Mouse (Mus musculus) embryonic facial prominence, embryonic 12.5 days (tissue): ENCODE measurements around the gene Fsd2. TPM values are rescaled to one million over a fixed set of nuclear protein-coding genes. Genes with fewer than 3 reads are reported as not detected.

ENCODE experiments used
- ATAC-seq: fragments of 200-750 bp; cut with Nextera tagmentation; 2 replicates; pipeline ENCODE4 v1.8.0; 2017; ENCODE audit not compliant: insufficient number of reproducible peaks, insufficient read depth, low FRiP score, low TSS enrichment
- H3K27ac ChIP-seq: fragments of 300-500 bp; sonication (generic); 2 replicates; pipeline ENCODE4 v1.5.1; 2016; ENCODE audit warnings: mild to moderate bottlenecking
- H3K27me3 ChIP-seq: fragments of 300-500 bp; sonication (generic); 2 replicates; pipeline ENCODE4 v1.6.1; 2016; ENCODE audit warnings: mild to moderate bottlenecking, moderate library complexity
- H3K36me3 ChIP-seq: fragments of 300-500 bp; sonication (generic); 2 replicates; pipeline ENCODE4 v1.6.1; 2016; ENCODE audit warnings: mild to moderate bottlenecking
- H3K4me1 ChIP-seq: fragments of 300-500 bp; sonication (generic); 2 replicates; pipeline ENCODE4 v1.6.1; 2016
- H3K4me2 ChIP-seq: fragments of 300-500 bp; sonication (generic); replicated peaks from 2 replicates; pipeline ENCODE4 v1.6.1; 2016; ENCODE audit warnings: mild to moderate bottlenecking, moderate library complexity
- H3K4me3 ChIP-seq: fragments of 300-500 bp; sonication (generic); 2 replicates; pipeline ENCODE4 v1.5.1; 2016; ENCODE audit warnings: mild to moderate bottlenecking
- H3K9ac ChIP-seq: fragments of 300-500 bp; sonication (generic); 2 replicates; pipeline ENCODE4 v1.6.1; 2016; ENCODE audit warnings: mild to moderate bottlenecking, moderate library complexity
- H3K9me3 ChIP-seq: fragments of 300-500 bp; sonication (generic); 2 replicates; pipeline ENCODE4 v1.6.1; 2016; ENCODE audit warnings: mild to moderate bottlenecking, moderate library complexity
- WGBS: fragments of 180-500 bp; shearing (Covaris S2); methylation state at CpG from one replicate; pipeline ENCODE4 v1.1.7; 2016; 5-methylcytosine and 5-hydroxymethylcytosine counted together
- polyA plus RNA-seq: library from polyadenylated mRNA; unstranded; fragments of >200 nt; fragmentation: Nextera tagmentation; extraction: Ambion mirVana; gene quantifications from 2 replicates; pipeline ENCODE4 v1.2.1, GENCODE M21; 2016

Fsd2 gene
- polyA plus RNA-seq, 1 experiment from 2014 or later: 0.10 TPM

GRCm38 (mm10) chr7:81559231-81559980, 7.3 kb downstream of the Fsd2 start:
- 83% methylated on average over 14 of the region's 14 CpGs for WGBS
- H3K4me2 ChIP-seq: no peak overlapping the region
- no peak overlapping the region for H3K4me3 ChIP-seq
- H3K4me1 ChIP-seq: no peaks in the 10 kb centered on the region
- H3K9ac ChIP-seq: no peak overlapping the region
- no peak overlapping the region for H3K27ac ChIP-seq
- no peak for ATAC-seq
- peaks cover 5% of the 10 kb centered on the region; the same call in 1 of the 2 replicates for H3K27me3 ChIP-seq
- no peaks in the 10 kb centered on the region for H3K36me3 ChIP-seq
- no peaks in the 10 kb centered on the region for H3K9me3 ChIP-seq

DNA sequence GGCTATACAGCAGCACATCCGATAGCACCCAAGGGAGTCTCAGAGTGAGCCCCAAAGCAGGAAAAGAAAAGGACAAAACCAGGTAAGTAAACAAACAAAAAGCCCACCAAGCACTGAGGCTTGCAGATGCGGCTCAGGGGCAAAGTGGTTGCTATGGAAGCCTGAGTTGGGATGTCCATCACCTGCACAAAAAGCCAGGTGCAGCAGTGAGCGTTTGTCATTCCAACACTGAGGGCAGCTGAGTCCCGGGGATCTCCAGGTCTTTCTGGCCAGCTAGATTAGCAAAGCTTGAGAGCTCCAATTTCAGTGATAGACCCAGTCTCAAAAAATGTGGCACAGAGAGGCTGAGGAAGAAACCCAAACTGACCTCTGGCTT, 8.8 kb downstream of the Fsd2 start:
- Histone ChIP-seq H3K9me3 (no peaks in the 10 kb centered on the region), H3K36me3 (no peaks in the 10 kb centered on the region), H3K27me3 (no peaks in the 10 kb centered on the region), H3K27ac (no peak overlapping the region), H3K4me2 (no peak overlapping the region), H3K9ac (no peak overlapping the region), H3K4me3 (no peak overlapping the region), H3K4me1 (no peaks in the 10 kb centered on the region)
- ATAC-seq: no peak
- 50% methylated on average over 4 of the region's 4 CpGs for WGBS

- no peak overlapping the region for H3K27ac ChIP-seq
- H3K4me1 ChIP-seq: no peaks in the 10 kb centered on the region
- no peak overlapping the region for H3K4me2 ChIP-seq
- no peak overlapping the region for H3K4me3 ChIP-seq
- no peaks in the 10 kb centered on the region for H3K9me3 ChIP-seq
- 71% methylated on average over 7 of the region's 7 CpGs for WGBS
- no peaks in the 10 kb centered on the region for H3K27me3 ChIP-seq
- no peak overlapping the region for H3K9ac ChIP-seq
- ATAC-seq: no peak
- no peaks in the 10 kb centered on the region for H3K36me3 ChIP-seq
These were observed 9.3 kb downstream of the Fsd2 start for GRCm38 (mm10) chr7:81557252-81557984.

- H3K27me3 ChIP-seq: no peaks in the 10 kb centered on the region
- H3K36me3 ChIP-seq: no peaks in the 10 kb centered on the region
- WGBS: 88% methylated on average over 4 of the region's 4 CpGs
- no peak overlapping the region for H3K4me2 ChIP-seq
- H3K9me3 ChIP-seq: no peaks in the 10 kb centered on the region
- H3K4me1 ChIP-seq: no peaks in the 10 kb centered on the region
- ATAC-seq: no peak
- no peak overlapping the region for H3K27ac ChIP-seq
- H3K4me3 ChIP-seq: no peak overlapping the region
- no peak overlapping the region for H3K9ac ChIP-seq
These were observed 9.9 kb downstream of the Fsd2 start for GRCm38 (mm10) chr7:81556839-81557238.

GRCm38 (mm10) chr7:81554369-81554768, 12.4 kb downstream of the Fsd2 start:
- H3K36me3 ChIP-seq: no peaks in the 10 kb centered on the region
- no peak overlapping the region for H3K4me2 ChIP-seq
- ATAC-seq: no peak
- H3K27ac ChIP-seq: no peak overlapping the region
- no peak overlapping the region for H3K9ac ChIP-seq
- H3K27me3 ChIP-seq: no peaks in the 10 kb centered on the region
- no peaks in the 10 kb centered on the region for H3K4me1 ChIP-seq
- no peak overlapping the region for H3K4me3 ChIP-seq
- no peaks in the 10 kb centered on the region for H3K9me3 ChIP-seq
- WGBS: 81% methylated on average over 2 of the region's 2 CpGs

- no peak overlapping the region for H3K4me2 ChIP-seq
- 59% methylated on average over 4 of the region's 4 CpGs for WGBS
- H3K4me1 ChIP-seq: no peaks in the 10 kb centered on the region
- no peaks in the 10 kb centered on the region for H3K9me3 ChIP-seq
- H3K27me3 ChIP-seq: no peaks in the 10 kb centered on the region
- no peak overlapping the region for H3K9ac ChIP-seq
- no peak for ATAC-seq
- no peaks in the 10 kb centered on the region for H3K36me3 ChIP-seq
- H3K27ac ChIP-seq: no peak overlapping the region
- H3K4me3 ChIP-seq: no peak overlapping the region
These were observed 13.2 kb downstream of the Fsd2 start for GRCm38 (mm10) chr7:81553589-81553988.

- Histone ChIP-seq H3K27ac (no peak overlapping the region), H3K9ac (no peak overlapping the region), H3K4me3 (no peak overlapping the region), H3K4me2 (no peak overlapping the region), H3K27me3 (no peaks in the 10 kb centered on the region), H3K36me3 (no peaks in the 10 kb centered on the region), H3K4me1 (no peaks in the 10 kb centered on the region), H3K9me3 (no peaks in the 10 kb centered on the region)
- 0 out of 2 replicates have a peak, but pooled peaks have one; percentile 35 for ATAC-seq
- WGBS: 68% methylated on average over 11 of the region's 11 CpGs
These were observed 17.9 kb downstream of the Fsd2 start for GRCm38 (mm10) chr7:81548864-81549263.

DNA sequence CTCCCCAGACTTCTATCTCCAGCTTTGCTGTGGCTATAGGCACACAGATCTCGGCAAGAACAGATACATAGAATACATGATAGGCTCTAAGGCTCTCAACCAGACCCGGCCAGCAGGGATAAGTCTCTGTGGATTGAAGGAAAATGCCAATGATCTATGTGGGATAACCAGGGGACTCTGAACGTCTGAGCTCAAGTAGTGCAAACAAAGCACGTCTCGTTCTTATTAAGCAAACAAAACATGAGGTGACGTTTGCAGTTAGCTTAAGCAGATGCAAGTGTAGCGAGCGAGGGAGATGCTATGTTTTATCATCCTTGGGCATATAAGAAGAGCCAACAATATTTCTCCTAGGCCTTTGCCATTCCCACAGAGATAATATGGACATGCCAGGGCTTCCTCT, 23.8 kb downstream of the Fsd2 start:
- Histone ChIP-seq H3K27ac (no peak overlapping the region), H3K9me3 (no peaks in the 10 kb centered on the region), H3K4me2 (no peak overlapping the region), H3K4me3 (no peak overlapping the region), H3K36me3 (no peaks in the 10 kb centered on the region), H3K9ac (no peak overlapping the region), H3K27me3 (no peaks in the 10 kb centered on the region), H3K4me1 (no peaks in the 10 kb centered on the region)
- WGBS: 80% methylated on average over 8 of the region's 8 CpGs
- ATAC-seq: no peak

DNA sequence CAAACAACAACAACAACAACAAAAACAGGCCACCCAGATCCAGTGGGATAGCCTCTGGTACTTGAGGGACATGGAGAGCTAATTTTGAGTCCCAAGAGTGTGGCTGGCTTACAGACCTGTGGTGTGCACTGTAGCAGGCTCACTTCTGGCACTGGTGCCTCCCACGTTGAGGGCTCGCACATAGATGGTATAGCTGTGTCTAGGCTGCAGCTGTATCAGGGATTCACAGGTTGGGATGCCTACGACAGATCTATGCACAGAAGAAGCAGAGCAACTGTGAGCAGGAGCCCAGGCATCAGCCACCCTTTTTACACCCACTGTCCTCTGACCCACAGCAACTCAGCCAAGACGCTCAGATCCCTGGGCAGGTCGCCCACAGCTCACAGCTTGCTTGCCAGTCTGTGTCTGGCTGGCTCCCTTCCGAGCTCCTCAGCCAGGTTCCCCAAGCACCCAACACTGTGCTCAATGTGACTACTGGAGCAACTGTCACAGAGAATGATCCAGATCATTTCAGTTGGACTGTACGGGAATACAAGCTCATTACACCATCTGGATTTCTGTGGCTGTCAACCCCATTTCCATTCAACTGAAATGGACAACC, 24.7 kb downstream of the Fsd2 start:
- no peak overlapping the region for H3K27ac ChIP-seq
- no peaks in the 10 kb centered on the region for H3K36me3 ChIP-seq
- no peak overlapping the region for H3K4me3 ChIP-seq
- H3K4me2 ChIP-seq: no peak overlapping the region
- H3K9me3 ChIP-seq: no peaks in the 10 kb centered on the region
- no peaks in the 10 kb centered on the region for H3K4me1 ChIP-seq
- ATAC-seq: no peak
- no peak overlapping the region for H3K9ac ChIP-seq
- WGBS: 83% methylated on average over 7 of the region's 7 CpGs
- no peaks in the 10 kb centered on the region for H3K27me3 ChIP-seq

- Histone ChIP-seq H3K4me3 (no peak overlapping the region), H3K4me2 (no peak overlapping the region), H3K4me1 (no peaks in the 10 kb centered on the region), H3K27ac (no peak overlapping the region), H3K9ac (no peak overlapping the region), H3K9me3 (no peaks in the 10 kb centered on the region), H3K36me3 (no peaks in the 10 kb centered on the region), H3K27me3 (no peaks in the 10 kb centered on the region)
- 54% methylated on average over 1 of the region's 1 CpGs for WGBS
- no peak for ATAC-seq
These were observed 25.7 kb downstream of the Fsd2 start for GRCm38 (mm10) chr7:81540999-81541398.

DNA sequence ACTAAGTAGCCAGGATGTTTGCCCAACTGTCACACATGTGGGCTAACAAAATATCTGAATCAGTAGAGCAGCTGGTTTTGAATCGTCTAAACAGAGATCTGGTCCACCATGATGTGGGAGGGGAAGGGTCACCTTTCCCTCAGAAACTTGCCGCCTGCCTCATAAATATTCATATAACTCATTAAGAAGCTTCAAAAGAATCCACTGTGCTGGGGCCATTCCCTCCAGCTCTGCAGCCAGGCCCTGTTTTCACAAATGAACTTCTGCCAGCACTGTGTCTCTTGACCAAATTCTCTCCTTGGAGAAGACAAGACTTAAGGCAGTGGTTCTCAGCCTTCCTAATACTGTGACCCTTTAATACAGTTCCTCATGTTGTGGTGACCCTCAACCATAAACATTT, 27.2 kb downstream of the Fsd2 start:
- Histone ChIP-seq H3K27ac (no peak overlapping the region), H3K36me3 (peaks cover 11% of the 10 kb centered on the region)
- 43% methylated on average over 2 of the region's 2 CpGs for WGBS

More for the DNA sequence above, 27.2 kb downstream of the Fsd2 start:
- no peaks in the 10 kb centered on the region for H3K27me3 ChIP-seq
- no peak overlapping the region for H3K9ac ChIP-seq
- no peak overlapping the region for H3K4me3 ChIP-seq
- H3K4me2 ChIP-seq: no peak overlapping the region
- H3K9me3 ChIP-seq: no peaks in the 10 kb centered on the region
- no peaks in the 10 kb centered on the region for H3K4me1 ChIP-seq
- no peak for ATAC-seq
